In the genomic region with DNA sequence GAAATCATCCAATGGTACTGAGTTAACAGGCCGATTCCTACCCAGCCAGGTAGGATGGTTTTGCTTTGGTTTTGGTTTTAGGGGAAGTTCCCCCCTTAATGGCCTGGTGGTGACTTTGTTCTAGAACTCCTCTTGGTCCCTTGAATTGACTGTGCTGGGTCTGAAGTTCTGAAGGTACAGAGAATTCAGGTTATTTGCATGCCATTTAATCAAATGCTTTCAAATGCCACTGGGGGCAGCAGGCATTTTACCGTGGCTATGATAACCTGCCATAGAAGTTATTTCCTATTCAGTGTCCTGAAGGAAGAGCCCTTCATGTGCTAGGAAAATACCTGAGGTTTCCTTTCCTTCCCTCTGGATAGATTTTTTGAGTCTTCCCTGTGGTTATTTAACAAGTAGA, we compare ENCODE assay signal across 21 mouse cellular contexts. TPM values are rescaled to one million over a fixed set of nuclear protein-coding genes. Genes with fewer than 3 reads are reported as not detected.
DNase-seq lines count a peak whose midpoint lies in the region; ATAC-seq and TF ChIP-seq lines count a peak whose summit lies in the region.
"Had no signal": no experiment of that assay in that cellular context is flagged by ENCODE, and none has a peak within 500 bp of the region (broad histone marks: within the 10 kb centered on the region; RNA-seq: fewer than 3 reads in every experiment).

No protein-coding gene starts in this region.

- ATAC-seq in megakaryocyte progenitor cell, adult 5-6 weeks (replicated peaks; ENCODE audit: poor library complexity) = peak; percentile 30; the same call in 1 of the 2 replicates
- ATAC-seq: activated CD4-positive, CD25-positive, alpha-beta regulatory T cell, adult 4 months had no signal

- TF ChIP-seq CTCF in heart, adult 2 months (IDR thresholded peaks at IDR 0.05) = peak; percentile 28; the same call in 1 of the 2 replicates
- TF ChIP-seq CTCF in left cerebral cortex, adult 2 months (IDR thresholded peaks at IDR 0.05) = peak; percentile 7
- no peak; the same call in none of the 2 replicates for TF ChIP-seq CTCF in E14TG2a.4 (conservative IDR thresholded peaks at IDR 0.05; ENCODE audit: low read length)

- peaks cover 6% of the 10 kb centered on the region for H3K36me3 ChIP-seq in heart, adult 2 months (ENCODE audit: control insufficient read depth, insufficient read depth, low read length)
- H3K36me3 ChIP-seq in E14TG2a.4 (ENCODE audit: insufficient read depth, low read length) = peaks cover 93% of the 10 kb centered on the region

- no peak overlapping the region for H3K4me3 ChIP-seq in heart, adult 2 months
- no peak overlapping the region for H3K4me3 ChIP-seq in left cerebral cortex, adult 2 months
- peak overlapping the region; percentile 35 for H3K4me3 ChIP-seq in E14TG2a.4 (replicated peaks; ENCODE audit: low read length)
- H3K4me3 ChIP-seq: embryonic facial prominence, embryonic 15.5 days; forebrain, embryonic 10.5 days; heart, embryonic 13.5 days; liver, embryonic 15.5 days; midbrain, embryonic 10.5 days had no signal

- no peak for TF ChIP-seq EP300 in heart, adult 2 months (IDR thresholded peaks at IDR 0.05; ENCODE audit: insufficient read depth, low read depth, low read length)

- peaks cover 3% of the 10 kb centered on the region; the same call in 1 of the 2 replicates for H3K79me2 ChIP-seq in heart, adult 2 months (replicated peaks; ENCODE audit: control insufficient read depth, insufficient read depth, low read length)

- TF ChIP-seq POLR2A in heart, adult 2 months (IDR thresholded peaks at IDR 0.05; ENCODE audit: insufficient read depth, low read depth, low read length) = no peak

- H3K9ac ChIP-seq in heart, adult 2 months (ENCODE audit: low read depth, low read length) = no peak overlapping the region
- H3K9ac ChIP-seq: embryonic facial prominence, embryonic 15.5 days; heart, embryonic 13.5 days; liver, embryonic 15.5 days had no signal

- no peaks in the 10 kb centered on the region for H3K9me3 ChIP-seq in E14TG2a.4 (ENCODE audit: low read length)
- H3K9me3 ChIP-seq: embryonic facial prominence, embryonic 15.5 days; forebrain, embryonic 10.5 days; heart, embryonic 13.5 days; liver, embryonic 15.5 days; midbrain, embryonic 10.5 days had no signal

- H3K27ac ChIP-seq in heart, adult 2 months = no peak overlapping the region
- H3K27ac ChIP-seq in left cerebral cortex, adult 2 months = no peak overlapping the region
- H3K27ac ChIP-seq: embryonic facial prominence, embryonic 15.5 days; forebrain, embryonic 10.5 days; heart, embryonic 13.5 days; liver, embryonic 15.5 days; midbrain, embryonic 10.5 days had no signal

- no peak for DNase-seq in heart, adult 2 months
- no peak for DNase-seq in heart, postnatal 36 days
- no peak for DNase-seq in left cerebral cortex, adult 2 months (ENCODE audit: extremely low spot score in 1 of 2, low spot score in 2 of 2)
- no peak for DNase-seq in left cerebral cortex, postnatal 4 days
- no peak for DNase-seq in adrenal gland, adult 8-10 months
- no peak for DNase-seq in right cerebral cortex, postnatal 10 days (ENCODE audit: low spot score in 2 of 2)
- DNase-seq: adrenal gland, postnatal 36 days; cerebellum, adult 18-20 months; cerebellum, postnatal 25 days; heart, postnatal 4 days; kidney, adult 9 months had no signal

- no peaks in the 10 kb centered on the region; the same call in 1 of the 2 replicates for H3K4me1 ChIP-seq in heart, adult 2 months (ENCODE audit: control insufficient read depth, insufficient read depth, low read length)
- peaks cover 96% of the 10 kb centered on the region for H3K4me1 ChIP-seq in E14TG2a.4 (replicated peaks; ENCODE audit: low read depth, low read length)

- intact Hi-C loops in heart, adult 2 months (cut with DNase I) = no loop called here
- intact Hi-C loops in heart, postnatal 36 days (cut with DNase I) = no loop called here
- intact Hi-C loops in left cerebral cortex, adult 2 months (cut with DNase I) = no loop called here
- intact Hi-C loops in left cerebral cortex, postnatal 4 days (cut with DNase I) = no loop called here

- H3K27me3 ChIP-seq in heart, adult 2 months (ENCODE audit: control insufficient read depth, insufficient read depth, low read length) = no peaks in the 10 kb centered on the region
- H3K27me3 ChIP-seq in E14TG2a.4 (ENCODE audit: insufficient read depth, low read length) = no peaks in the 10 kb centered on the region
- H3K27me3 ChIP-seq: embryonic facial prominence, embryonic 15.5 days; heart, embryonic 13.5 days; liver, embryonic 15.5 days had no signal

- 43% methylated on average over 2 of the region's 2 CpGs for whole genome bisulfite sequencing in heart, adult 2 months

RNA-seq across cellular contexts. Expression of gene Eif4b, which starts 6.9 kb away (rescaled TPM):
- total RNA-seq in heart, adult 2 months (2021) = 100 to 1,000 TPM; 138 to 177 TPM
- polyA plus RNA-seq in heart, adult 2 months (2012; rRNA removed) = 50.7 and 87.9 TPM in 2 replicates
- total RNA-seq in heart, postnatal 36 days (2021) = 100 to 1,000 TPM; 149 to 165 TPM
- total RNA-seq in left cerebral cortex, adult 2 months (2021) = 100 to 1,000 TPM; 163 to 167 TPM
- total RNA-seq in left cerebral cortex, postnatal 4 days (2021) = 100 to 1,000 TPM; 206 to 211 TPM
- total RNA-seq in megakaryocyte progenitor cell, adult 5-6 weeks (2015) = 163 and 180 TPM in 2 replicates
- 394 and 459 TPM in 2 replicates for total RNA-seq in megakaryocyte progenitor cell, adult 5-6 weeks (2017)
- 100 to 1,000 TPM; 232 to 294 (median 272) TPM for total RNA-seq in adrenal gland, adult 8-10 months (2022)

RNA-seq across cellular contexts. Expression of gene Tns2, which starts 19.8 kb away (rescaled TPM):
- total RNA-seq in heart, adult 2 months (2021) = 100 to 1,000 TPM; 114 to 130 TPM
- 157 and 184 TPM in 2 replicates for polyA plus RNA-seq in heart, adult 2 months (2012; rRNA removed)
- total RNA-seq in heart, postnatal 36 days (2021) = 100 to 1,000 TPM; 128 to 129 TPM
- 10 to 100 TPM; 16.4 to 22.8 TPM for total RNA-seq in left cerebral cortex, adult 2 months (2021)
- 10 to 100 TPM in 1 of 2 experiments, 1 to 10 TPM in 1; 8.5 to 11.4 TPM for total RNA-seq in left cerebral cortex, postnatal 4 days (2021)
- total RNA-seq in megakaryocyte progenitor cell, adult 5-6 weeks (2015) = not detected in 2 replicates
- not detected in 2 replicates for total RNA-seq in megakaryocyte progenitor cell, adult 5-6 weeks (2017)
- total RNA-seq in adrenal gland, adult 8-10 months (2022) = 100 to 1,000 TPM in 2 of 4 experiments, 10 to 100 TPM in 2; 77.5 to 129 (median 107) TPM
- total RNA-seq: granulocyte monocyte progenitor cell, adult 5-6 weeks; monocyte, adult 5-6 weeks had no signal

RNA-seq across cellular contexts. Expression of gene Krt18, which starts 52.4 kb away (rescaled TPM):
- 1 to 10 TPM; 2.6 to 2.7 TPM for total RNA-seq in heart, adult 2 months (2021)
- 2.7 and 6.7 TPM in 2 replicates for polyA plus RNA-seq in heart, adult 2 months (2012; rRNA removed)
- total RNA-seq in heart, postnatal 36 days (2021) = 1 to 10 TPM; 2.5 to 5.1 TPM
- total RNA-seq in left cerebral cortex, adult 2 months (2021) = under 1 TPM; 0.33 to 0.38 TPM
- under 1 TPM; 0.26 to 0.64 TPM for total RNA-seq in left cerebral cortex, postnatal 4 days (2021)
- 7.9 and 11.8 TPM in 2 replicates for total RNA-seq in megakaryocyte progenitor cell, adult 5-6 weeks (2015)
- 12.0 and 14.6 TPM in 2 replicates for total RNA-seq in megakaryocyte progenitor cell, adult 5-6 weeks (2017)
- 1 to 10 TPM; 1.3 to 2.4 (median 1.9) TPM for total RNA-seq in adrenal gland, adult 8-10 months (2022)
- polyA plus RNA-seq: activated CD4-positive, CD25-positive, alpha-beta regulatory T cell, adult 4 months had no signal

RNA-seq across cellular contexts. Expression of gene Spryd3, which starts 55.6 kb away (rescaled TPM):
- total RNA-seq in heart, adult 2 months (2021) = 10 to 100 TPM; 13.4 to 14.2 TPM
- 23.1 and 24.2 TPM in 2 replicates for polyA plus RNA-seq in heart, adult 2 months (2012; rRNA removed)
- 10 to 100 TPM; 14.8 to 14.9 TPM for total RNA-seq in heart, postnatal 36 days (2021)
- 100 to 1,000 TPM; 152 TPM for total RNA-seq in left cerebral cortex, adult 2 months (2021)
- 100 to 1,000 TPM; 115 to 118 TPM for total RNA-seq in left cerebral cortex, postnatal 4 days (2021)
- 2.9 and 3.2 TPM in 2 replicates for total RNA-seq in megakaryocyte progenitor cell, adult 5-6 weeks (2015)
- total RNA-seq in megakaryocyte progenitor cell, adult 5-6 weeks (2017) = 11.5 and 17.9 TPM in 2 replicates
- 10 to 100 TPM; 46.6 to 70.4 (median 57.7) TPM for total RNA-seq in adrenal gland, adult 8-10 months (2022)

Comparison
In these comparisons a context has a peak if more than half of its experiments do, and no peak if none do; other contexts are left out.
1. RNA of gene Tns2, which starts 19.8 kb away (total RNA-seq): 114 to 130 TPM in heart, adult 2 months, 128 to 129 TPM in heart, postnatal 36 days, 77.5 to 129 TPM in adrenal gland, adult 8-10 months, 16.4 to 22.8 TPM in left cerebral cortex, adult 2 months and 8.5 to 11.4 TPM in left cerebral cortex, postnatal 4 days; not detected in megakaryocyte progenitor cell, adult 5-6 weeks; every median in the first group is over 4 times any median in the second.